Mouse (Mus musculus) lung, postnatal 0 days (tissue): ENCODE data around the gene Serpinb6a.

Experiments used
- CTCF ChIP-seq: IDR thresholded peaks from 2 replicates; pipeline ENCODE4 v1.5.1; 2016; ENCODE audit warnings: antibody characterized with exemption, mild to moderate bottlenecking
- EP300 ChIP-seq: IDR thresholded peaks from 2 replicates; pipeline ENCODE4 v1.6.1; 2016; ENCODE audit warnings: antibody characterized with exemption, mild to moderate bottlenecking, control low read depth

DNA sequence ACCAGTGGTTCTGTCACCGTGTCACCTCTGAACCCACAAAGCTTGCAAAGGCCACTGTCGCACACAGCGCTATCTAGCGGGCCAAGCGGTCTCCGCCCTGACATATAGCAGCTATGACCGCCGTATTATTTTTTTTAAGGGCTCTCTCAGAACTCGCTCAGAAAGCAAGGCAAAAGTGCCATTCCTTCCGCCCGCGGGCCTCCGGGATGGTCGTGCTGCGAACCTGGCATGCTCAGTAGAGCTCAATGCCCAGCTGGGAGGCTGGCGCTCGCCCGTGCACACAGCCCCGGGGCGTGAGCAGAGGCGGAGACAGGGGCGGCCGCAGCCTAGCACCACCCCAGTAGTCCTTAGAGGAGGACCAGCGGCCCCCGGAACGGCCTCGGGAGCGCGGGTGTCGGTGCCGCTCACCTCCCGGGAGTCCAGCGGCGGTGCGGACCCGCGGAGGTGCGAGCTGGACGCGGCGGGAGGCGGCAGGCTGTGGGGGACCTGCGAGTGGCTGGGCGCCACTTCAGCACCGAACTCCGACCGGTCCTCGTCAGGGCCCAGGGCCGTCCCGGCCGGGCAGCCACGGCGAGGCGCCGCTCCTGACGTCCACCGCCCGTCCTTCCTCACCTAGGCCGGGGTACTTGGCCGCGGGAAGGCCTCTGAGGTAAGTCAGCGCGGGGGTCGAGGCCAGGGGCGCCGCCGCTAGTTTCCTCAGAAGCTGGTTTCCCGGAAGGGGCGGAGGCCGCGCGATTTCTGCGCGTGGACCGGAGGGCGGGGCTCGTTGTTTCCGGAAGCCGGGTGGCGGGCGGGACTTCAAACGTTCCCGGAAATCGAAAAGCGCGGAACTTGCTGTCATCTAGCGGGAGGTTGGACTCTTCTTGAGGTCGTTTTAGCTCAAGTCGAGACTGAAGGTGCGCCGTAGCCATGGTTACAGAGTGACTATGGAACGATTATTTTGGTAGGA lies at the start of gene Serpinb6a, which contains the start of gene Ripk1:
- TF ChIP-seq CTCF (peak; percentile 68), EP300 (peak; percentile 43; the same call in 1 of the 2 replicates)
